Mouse (Mus musculus): Measurements from ENCODE around the gene Lamp2. TPM values are rescaled to one million over a fixed set of nuclear protein-coding genes. Genes with fewer than 3 reads are reported as not detected.

The Lamp2 gene
- polyA plus RNA-seq, 1 experiment from 2014 or later: 65.7 TPM

GRCm38 (mm10) chrX:38442425-38442824, 13.8 kb downstream of the Lamp2 start:
- no peaks in the 10 kb centered on the region for H3K4me1 ChIP-seq (ENCODE audit: control insufficient read depth, insufficient read depth, low read length)
- 90% methylated on average over 1 of the region's 1 CpGs for WGBS
- no peak overlapping the region for H3K4me2 ChIP-seq (ENCODE audit: low read length)
- DNase-seq (ENCODE audit: low spot score) (peak; percentile 13), ATAC-seq (no peak)
- H3K9ac ChIP-seq (ENCODE audit: low read length): no peak overlapping the region
- H3K27ac ChIP-seq (ENCODE audit: low read depth, low read length): no peak overlapping the region
- no peaks in the 10 kb centered on the region for H3K36me3 ChIP-seq (ENCODE audit: control insufficient read depth, insufficient read depth, low read length)
- H3K4me3 ChIP-seq (ENCODE audit: low read depth, low read length): no peak overlapping the region
- H3K27me3 ChIP-seq (replicated peaks; ENCODE audit: control insufficient read depth, insufficient read depth, low read length): no peaks in the 10 kb centered on the region
- no peaks in the 10 kb centered on the region for H3K9me3 ChIP-seq (replicated peaks; ENCODE audit: control insufficient read depth, low read length)

- Histone ChIP-seq H3K4me3 (ENCODE audit: low read depth, low read length) (no peak overlapping the region), H3K27ac (ENCODE audit: low read depth, low read length) (no peak overlapping the region), H3K9ac (ENCODE audit: low read length) (no peak overlapping the region), H3K36me3 (ENCODE audit: control insufficient read depth, insufficient read depth, low read length) (no peaks in the 10 kb centered on the region), H3K9me3 (replicated peaks; ENCODE audit: control insufficient read depth, low read length) (no peaks in the 10 kb centered on the region), H3K27me3 (replicated peaks; ENCODE audit: control insufficient read depth, insufficient read depth, low read length) (no peaks in the 10 kb centered on the region), H3K4me2 (ENCODE audit: low read length) (no peak overlapping the region), H3K4me1 (ENCODE audit: control insufficient read depth, insufficient read depth, low read length) (no peaks in the 10 kb centered on the region)
- ATAC-seq: no peak
- 77% methylated on average over 2 of the region's 2 CpGs for WGBS
- DNase-seq (ENCODE audit: low spot score): no peak
Observed at GRCm38 (mm10) chrX:38439629-38440028, 16.6 kb downstream of the Lamp2 start.

- 55% methylated on average over 7 of the region's 7 CpGs for WGBS
- peak; percentile 93 for ATAC-seq
- H3K27me3 ChIP-seq (replicated peaks; ENCODE audit: control insufficient read depth, insufficient read depth, low read length): no peaks in the 10 kb centered on the region
Observed at GRCm38 (mm10) chrX:38438147-38438791, 18.0 kb downstream of the Lamp2 start.

GRCm38 (mm10) chrX:38429455-38429854, 26.8 kb downstream of the Lamp2 start:
- DNase-seq (ENCODE audit: low spot score) (no peak), ATAC-seq (no peak)
- H3K36me3 ChIP-seq (ENCODE audit: control insufficient read depth, insufficient read depth, low read length): 0 out of 2 replicates have a peak, but pooled peaks cover 7% of the 10 kb centered on the region
- no peaks in the 10 kb centered on the region for H3K27me3 ChIP-seq (replicated peaks; ENCODE audit: control insufficient read depth, insufficient read depth, low read length)
- H3K4me1 ChIP-seq (ENCODE audit: control insufficient read depth, insufficient read depth, low read length): no peaks in the 10 kb centered on the region
- H3K4me3 ChIP-seq (ENCODE audit: low read depth, low read length): no peak overlapping the region
- H3K4me2 ChIP-seq (ENCODE audit: low read length): no peak overlapping the region
- 89% methylated on average over 4 of the region's 4 CpGs for WGBS
- H3K27ac ChIP-seq (ENCODE audit: low read depth, low read length): no peak overlapping the region
- no peak overlapping the region for H3K9ac ChIP-seq (ENCODE audit: low read length)
- H3K9me3 ChIP-seq (replicated peaks; ENCODE audit: control insufficient read depth, low read length): no peaks in the 10 kb centered on the region

More at GRCm38 (mm10) chrX:38438147-38438791, 18.0 kb downstream of the Lamp2 start:
- Histone ChIP-seq H3K36me3 (ENCODE audit: control insufficient read depth, insufficient read depth, low read length) (no peaks in the 10 kb centered on the region), H3K27ac (ENCODE audit: low read depth, low read length) (no peak overlapping the region), H3K4me3 (ENCODE audit: low read depth, low read length) (no peak overlapping the region), H3K9me3 (replicated peaks; ENCODE audit: control insufficient read depth, low read length) (no peaks in the 10 kb centered on the region), H3K9ac (ENCODE audit: low read length) (no peak overlapping the region), H3K4me2 (ENCODE audit: low read length) (no peak overlapping the region), H3K4me1 (ENCODE audit: control insufficient read depth, insufficient read depth, low read length) (no peaks in the 10 kb centered on the region)
- peak; percentile 86 for DNase-seq (ENCODE audit: low spot score)

GRCm38 (mm10) chrX:38428818-38429440, 27.3 kb downstream of the Lamp2 start:
- WGBS: 71% methylated on average over 3 of the region's 3 CpGs
- Histone ChIP-seq H3K9me3 (replicated peaks; ENCODE audit: control insufficient read depth, low read length) (no peaks in the 10 kb centered on the region), H3K9ac (ENCODE audit: low read length) (no peak overlapping the region), H3K4me1 (ENCODE audit: control insufficient read depth, insufficient read depth, low read length) (no peaks in the 10 kb centered on the region), H3K4me3 (ENCODE audit: low read depth, low read length) (no peak overlapping the region), H3K27ac (ENCODE audit: low read depth, low read length) (no peak overlapping the region), H3K36me3 (ENCODE audit: control insufficient read depth, insufficient read depth, low read length) (0 out of 2 replicates have a peak, but pooled peaks cover 9% of the 10 kb centered on the region), H3K4me2 (ENCODE audit: low read length) (no peak overlapping the region), H3K27me3 (replicated peaks; ENCODE audit: control insufficient read depth, insufficient read depth, low read length) (no peaks in the 10 kb centered on the region)
- DNase-seq (ENCODE audit: low spot score): peak; percentile 29
- ATAC-seq: no peak

- Histone ChIP-seq H3K27me3 (replicated peaks; ENCODE audit: control insufficient read depth, insufficient read depth, low read length) (no peaks in the 10 kb centered on the region), H3K9me3 (replicated peaks; ENCODE audit: control insufficient read depth, low read length) (no peaks in the 10 kb centered on the region), H3K4me3 (ENCODE audit: low read depth, low read length) (no peak overlapping the region), H3K4me1 (ENCODE audit: control insufficient read depth, insufficient read depth, low read length) (no peaks in the 10 kb centered on the region), H3K4me2 (ENCODE audit: low read length) (no peak overlapping the region), H3K27ac (ENCODE audit: low read depth, low read length) (no peak overlapping the region), H3K9ac (ENCODE audit: low read length) (no peak overlapping the region), H3K36me3 (ENCODE audit: control insufficient read depth, insufficient read depth, low read length) (0 out of 2 replicates have a peak, but pooled peaks cover 12% of the 10 kb centered on the region)
- 68% methylated on average over 1 of the region's 1 CpGs for WGBS
- no peak for ATAC-seq
- DNase-seq (ENCODE audit: low spot score): no peak
Observed at GRCm38 (mm10) chrX:38426043-38426442, 30.2 kb downstream of the Lamp2 start.

- WGBS: 87% methylated on average over 3 of the region's 3 CpGs
- no peak for DNase-seq (ENCODE audit: low spot score)
- H3K4me2 ChIP-seq (ENCODE audit: low read length): no peak overlapping the region
- no peak overlapping the region for H3K27ac ChIP-seq (ENCODE audit: low read depth, low read length)
- H3K36me3 ChIP-seq (ENCODE audit: control insufficient read depth, insufficient read depth, low read length): 0 out of 2 replicates have a peak, but pooled peaks cover 6% of the 10 kb centered on the region
- H3K9ac ChIP-seq (ENCODE audit: low read length): no peak overlapping the region
- no peaks in the 10 kb centered on the region for H3K4me1 ChIP-seq (ENCODE audit: control insufficient read depth, insufficient read depth, low read length)
- H3K4me3 ChIP-seq (ENCODE audit: low read depth, low read length): no peak overlapping the region
- ATAC-seq: no peak
- H3K27me3 ChIP-seq (replicated peaks; ENCODE audit: control insufficient read depth, insufficient read depth, low read length): no peaks in the 10 kb centered on the region
- no peaks in the 10 kb centered on the region for H3K9me3 ChIP-seq (replicated peaks; ENCODE audit: control insufficient read depth, low read length)
Observed at GRCm38 (mm10) chrX:38423096-38423495, 33.2 kb downstream of the Lamp2 start.

GRCm38 (mm10) chrX:38422396-38422795, 33.9 kb downstream of the Lamp2 start:
- no peaks in the 10 kb centered on the region for H3K9me3 ChIP-seq (replicated peaks; ENCODE audit: control insufficient read depth, low read length)
- H3K36me3 ChIP-seq (ENCODE audit: control insufficient read depth, insufficient read depth, low read length): 0 out of 2 replicates have a peak, but pooled peaks cover 6% of the 10 kb centered on the region
- H3K27ac ChIP-seq (ENCODE audit: low read depth, low read length): no peak overlapping the region
- ATAC-seq (no peak), DNase-seq (ENCODE audit: low spot score) (no peak)
- no peak overlapping the region for H3K9ac ChIP-seq (ENCODE audit: low read length)
- H3K4me2 ChIP-seq (ENCODE audit: low read length): no peak overlapping the region
- H3K4me3 ChIP-seq (ENCODE audit: low read depth, low read length): no peak overlapping the region
- H3K27me3 ChIP-seq (replicated peaks; ENCODE audit: control insufficient read depth, insufficient read depth, low read length): no peaks in the 10 kb centered on the region
- 78% methylated on average over 3 of the region's 3 CpGs for WGBS
- no peaks in the 10 kb centered on the region for H3K4me1 ChIP-seq (ENCODE audit: control insufficient read depth, insufficient read depth, low read length)

- no peaks in the 10 kb centered on the region for H3K4me1 ChIP-seq (ENCODE audit: control insufficient read depth, insufficient read depth, low read length)
- 44% methylated on average over 3 of the region's 3 CpGs for WGBS
- no peaks in the 10 kb centered on the region for H3K36me3 ChIP-seq (ENCODE audit: control insufficient read depth, insufficient read depth, low read length)
- H3K9me3 ChIP-seq (replicated peaks; ENCODE audit: control insufficient read depth, low read length): no peaks in the 10 kb centered on the region
- ATAC-seq: peak; percentile 79
- DNase-seq (ENCODE audit: low spot score): peak; percentile 67
- H3K4me2 ChIP-seq (ENCODE audit: low read length): no peak overlapping the region
- H3K9ac ChIP-seq (ENCODE audit: low read length): no peak overlapping the region
- no peaks in the 10 kb centered on the region for H3K27me3 ChIP-seq (replicated peaks; ENCODE audit: control insufficient read depth, insufficient read depth, low read length)
- H3K27ac ChIP-seq (ENCODE audit: low read depth, low read length): no peak overlapping the region
- H3K4me3 ChIP-seq (ENCODE audit: low read depth, low read length): no peak overlapping the region
Observed at GRCm38 (mm10) chrX:38403879-38404278, 52.4 kb downstream of the Lamp2 start.
